Mouse (Mus musculus): Measurements from ENCODE around the gene Abcc5. TPM values are rescaled to one million over a fixed set of nuclear protein-coding genes. Genes with fewer than 3 reads are reported as not detected.

Gene Abcc5
- polyA plus RNA-seq, 1 experiment = 56.0 TPM

DNA sequence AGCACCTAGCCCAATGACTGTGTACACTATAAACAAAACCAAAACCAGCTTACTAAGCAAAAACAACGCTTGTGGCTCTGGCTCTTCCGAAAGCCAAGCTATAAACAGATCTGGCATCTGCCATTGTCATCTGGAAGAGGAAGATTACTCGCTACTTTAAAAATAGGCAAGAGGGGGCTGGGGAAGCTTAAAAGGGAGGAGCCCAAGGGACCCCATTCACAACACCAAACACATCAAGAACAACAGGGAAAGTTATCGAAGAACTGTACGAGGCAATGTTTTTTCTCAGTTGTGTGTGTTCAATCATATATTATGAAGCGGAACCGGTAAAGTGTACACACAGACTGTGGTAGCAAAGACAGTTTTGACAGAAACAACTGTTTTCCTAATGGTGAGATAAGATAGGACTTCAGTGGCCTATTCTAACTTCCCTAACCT lies 1.9 kb downstream of the Abcc5 start:
- TF ChIP-seq CTCF (conservative IDR thresholded peaks at IDR 0.05; ENCODE audit: insufficient read depth, insufficient read length, low read depth, low read length) (no peak), POLR2A (IDR thresholded peaks at IDR 0.05; ENCODE audit: low read depth, low read length) (no peak)
- no peak overlapping the region for H3K4me3 ChIP-seq (ENCODE audit: insufficient read depth, low read depth, low read length)

GRCm38 (mm10) chr16:20422938-20423730 lies 3.1 kb downstream of the Abcc5 start:
- no peaks in the 10 kb centered on the region for H3K27me3 ChIP-seq (replicated peaks; ENCODE audit: control insufficient read depth, insufficient read depth, low read length)
- TF ChIP-seq POLR2A (IDR thresholded peaks at IDR 0.05; ENCODE audit: low read depth, low read length) = no peak
- no peak for TF ChIP-seq CTCF (conservative IDR thresholded peaks at IDR 0.05; ENCODE audit: insufficient read depth, insufficient read length, low read depth, low read length)
- 78% methylated on average over 6 of the region's 6 CpGs for WGBS
- H3K4me3 ChIP-seq (ENCODE audit: insufficient read depth, low read depth, low read length) = no peak overlapping the region
- H3K4me1 ChIP-seq (ENCODE audit: control insufficient read depth, insufficient read depth, low read length) = peaks cover 2% of the 10 kb centered on the region; the same call in 1 of the 2 replicates
- no peak for DNase-seq
- no peak overlapping the region for H3K27ac ChIP-seq (ENCODE audit: insufficient read depth, low read depth, low read length)
- H3K36me3 ChIP-seq (ENCODE audit: control insufficient read depth, insufficient read depth, low read length) = no peaks in the 10 kb centered on the region

More for the DNA sequence above, 1.9 kb downstream of the Abcc5 start:
- peak; percentile 8 for DNase-seq
- WGBS = 70% methylated on average over 7 of the region's 7 CpGs
- Histone ChIP-seq H3K36me3 (ENCODE audit: control insufficient read depth, insufficient read depth, low read length) (no peaks in the 10 kb centered on the region), H3K4me1 (ENCODE audit: control insufficient read depth, insufficient read depth, low read length) (peaks cover 2% of the 10 kb centered on the region; the same call in 1 of the 2 replicates), H3K27me3 (replicated peaks; ENCODE audit: control insufficient read depth, insufficient read depth, low read length) (no peaks in the 10 kb centered on the region), H3K27ac (ENCODE audit: insufficient read depth, low read depth, low read length) (no peak overlapping the region)

GRCm38 (mm10) chr16:20418054-20418453 lies 8.1 kb downstream of the Abcc5 start:
- no peak for DNase-seq
- H3K36me3 ChIP-seq (ENCODE audit: control insufficient read depth, insufficient read depth, low read length) = no peaks in the 10 kb centered on the region; the same call in 1 of the 2 replicates
- H3K4me3 ChIP-seq (ENCODE audit: insufficient read depth, low read depth, low read length) = no peak overlapping the region
- no peaks in the 10 kb centered on the region for H3K27me3 ChIP-seq (replicated peaks; ENCODE audit: control insufficient read depth, insufficient read depth, low read length)
- no peak overlapping the region for H3K27ac ChIP-seq (ENCODE audit: insufficient read depth, low read depth, low read length)
- WGBS = 66% methylated on average over 2 of the region's 2 CpGs
- no peaks in the 10 kb centered on the region; the same call in 1 of the 2 replicates for H3K4me1 ChIP-seq (ENCODE audit: control insufficient read depth, insufficient read depth, low read length)
- TF ChIP-seq CTCF (conservative IDR thresholded peaks at IDR 0.05; ENCODE audit: insufficient read depth, insufficient read length, low read depth, low read length) (no peak), POLR2A (IDR thresholded peaks at IDR 0.05; ENCODE audit: low read depth, low read length) (no peak)

GRCm38 (mm10) chr16:20416262-20416661 lies 9.9 kb downstream of the Abcc5 start:
- Histone ChIP-seq H3K27ac (ENCODE audit: insufficient read depth, low read depth, low read length) (no peak overlapping the region), H3K36me3 (ENCODE audit: control insufficient read depth, insufficient read depth, low read length) (no peaks in the 10 kb centered on the region; the same call in 1 of the 2 replicates), H3K27me3 (replicated peaks; ENCODE audit: control insufficient read depth, insufficient read depth, low read length) (no peaks in the 10 kb centered on the region), H3K4me3 (ENCODE audit: insufficient read depth, low read depth, low read length) (no peak overlapping the region), H3K4me1 (ENCODE audit: control insufficient read depth, insufficient read depth, low read length) (peaks cover 3% of the 10 kb centered on the region; the same call in 1 of the 2 replicates)
- DNase-seq = no peak
- WGBS = 95% methylated on average over 2 of the region's 2 CpGs
- TF ChIP-seq CTCF (conservative IDR thresholded peaks at IDR 0.05; ENCODE audit: insufficient read depth, insufficient read length, low read depth, low read length) (no peak), POLR2A (IDR thresholded peaks at IDR 0.05; ENCODE audit: low read depth, low read length) (no peak)

DNA sequence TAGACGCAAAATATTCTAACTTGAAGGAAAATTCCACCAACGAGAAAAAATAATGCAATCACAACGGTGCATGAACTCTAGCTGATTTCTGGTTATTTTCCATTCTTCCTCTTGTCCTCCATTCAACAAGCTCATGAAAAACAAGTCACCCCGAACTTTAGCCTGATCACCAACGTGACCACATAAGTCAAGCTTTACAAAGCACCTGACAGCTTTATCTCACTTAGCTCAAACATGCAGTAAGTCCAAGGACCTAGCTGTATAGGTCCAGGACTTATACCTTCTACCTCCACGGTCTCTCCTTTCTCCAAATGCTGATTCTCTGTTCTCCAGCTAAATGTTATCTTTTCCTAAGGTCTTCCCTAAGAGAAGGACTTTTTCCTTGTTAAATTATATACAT lies 10.4 kb downstream of the Abcc5 start:
- TF ChIP-seq CTCF (conservative IDR thresholded peaks at IDR 0.05; ENCODE audit: insufficient read depth, insufficient read length, low read depth, low read length) = no peak
- no peak for TF ChIP-seq POLR2A (IDR thresholded peaks at IDR 0.05; ENCODE audit: low read depth, low read length)
- no peaks in the 10 kb centered on the region; the same call in 1 of the 2 replicates for H3K36me3 ChIP-seq (ENCODE audit: control insufficient read depth, insufficient read depth, low read length)
- WGBS = 56% methylated on average over 6 of the region's 6 CpGs
- peak; percentile 38 for DNase-seq
- no peaks in the 10 kb centered on the region for H3K27me3 ChIP-seq (replicated peaks; ENCODE audit: control insufficient read depth, insufficient read depth, low read length)
- H3K27ac ChIP-seq (ENCODE audit: insufficient read depth, low read depth, low read length) = no peak overlapping the region
- peaks cover 3% of the 10 kb centered on the region; the same call in 1 of the 2 replicates for H3K4me1 ChIP-seq (ENCODE audit: control insufficient read depth, insufficient read depth, low read length)
- no peak overlapping the region for H3K4me3 ChIP-seq (ENCODE audit: insufficient read depth, low read depth, low read length)

GRCm38 (mm10) chr16:20415211-20415610 lies 11.0 kb downstream of the Abcc5 start:
- Histone ChIP-seq H3K4me1 (ENCODE audit: control insufficient read depth, insufficient read depth, low read length) (peaks cover 3% of the 10 kb centered on the region; the same call in 1 of the 2 replicates), H3K27ac (ENCODE audit: insufficient read depth, low read depth, low read length) (peak overlapping the region; percentile 12), H3K27me3 (replicated peaks; ENCODE audit: control insufficient read depth, insufficient read depth, low read length) (no peaks in the 10 kb centered on the region), H3K36me3 (ENCODE audit: control insufficient read depth, insufficient read depth, low read length) (no peaks in the 10 kb centered on the region; the same call in 1 of the 2 replicates), H3K4me3 (ENCODE audit: insufficient read depth, low read depth, low read length) (no peak overlapping the region)
- no peak for DNase-seq
- no peak for TF ChIP-seq CTCF (conservative IDR thresholded peaks at IDR 0.05; ENCODE audit: insufficient read depth, insufficient read length, low read depth, low read length)
- no peak for TF ChIP-seq POLR2A (IDR thresholded peaks at IDR 0.05; ENCODE audit: low read depth, low read length)
- 54% methylated on average over 2 of the region's 2 CpGs for WGBS

GRCm38 (mm10) chr16:20413870-20414331 lies 12.3 kb downstream of the Abcc5 start:
- DNase-seq = no peak
- Histone ChIP-seq H3K4me1 (ENCODE audit: control insufficient read depth, insufficient read depth, low read length) (peaks cover 3% of the 10 kb centered on the region; the same call in 1 of the 2 replicates), H3K27ac (ENCODE audit: insufficient read depth, low read depth, low read length) (no peak overlapping the region), H3K36me3 (ENCODE audit: control insufficient read depth, insufficient read depth, low read length) (no peaks in the 10 kb centered on the region; the same call in 1 of the 2 replicates), H3K4me3 (ENCODE audit: insufficient read depth, low read depth, low read length) (no peak overlapping the region), H3K27me3 (replicated peaks; ENCODE audit: control insufficient read depth, insufficient read depth, low read length) (no peaks in the 10 kb centered on the region)
- TF ChIP-seq POLR2A (IDR thresholded peaks at IDR 0.05; ENCODE audit: low read depth, low read length) (no peak), CTCF (conservative IDR thresholded peaks at IDR 0.05; ENCODE audit: insufficient read depth, insufficient read length, low read depth, low read length) (no peak)
- 75% methylated on average over 2 of the region's 2 CpGs for WGBS
